Mouse (Mus musculus) testis, adult 2 months (tissue): Measurements from ENCODE around the gene Pip5k1c. TPM values are rescaled to one million over a fixed set of nuclear protein-coding genes. Genes with fewer than 3 reads are reported as not detected.

Experiments
- H3K27ac ChIP-seq: fragments of 200-500 bp; 2 replicates; pipeline ENCODE4 v1.5.1; 2012; ENCODE audit warnings: low read depth, low read length; ENCODE audit not compliant: control insufficient read depth, insufficient read depth
- H3K27me3 ChIP-seq: fragments of 200-500 bp; 2 replicates; pipeline ENCODE4 v1.6.1; 2012; ENCODE audit warnings: mild to moderate bottlenecking, low read length, moderate library complexity; ENCODE audit not compliant: control insufficient read depth, insufficient read depth
- H3K36me3 ChIP-seq: fragments of 200-500 bp; 2 replicates; pipeline ENCODE4 v1.6.1; 2012; ENCODE audit warnings: mild to moderate bottlenecking, low read length; ENCODE audit not compliant: control insufficient read depth, insufficient read depth
- H3K4me1 ChIP-seq: fragments of 200-500 bp; 2 replicates; pipeline ENCODE4 v1.6.1; 2012; ENCODE audit warnings: low read length; ENCODE audit not compliant: control insufficient read depth, insufficient read depth
- H3K4me3 ChIP-seq: fragments of 200-500 bp; 2 replicates; pipeline ENCODE4 v1.5.1; 2012; ENCODE audit warnings: low read depth, mild to moderate bottlenecking, low read length, moderate library complexity, mixed read lengths; ENCODE audit not compliant: control insufficient read depth
- CTCF ChIP-seq: fragments of 200-500 bp; IDR thresholded peaks from 2 replicates; pipeline ENCODE4 v1.5.1; 2012; ENCODE audit warnings: low read depth, mild to moderate bottlenecking, inconsistent platforms, low read length, moderate library complexity; ENCODE audit not compliant: control insufficient read depth, insufficient read depth, insufficient replicate concordance
- POLR2A ChIP-seq: fragments of 200-500 bp; IDR thresholded peaks from 2 replicates; pipeline ENCODE4 v1.6.1; 2012; ENCODE audit warnings: low read depth, mild to moderate bottlenecking, inconsistent platforms, low read length, moderate library complexity; ENCODE audit not compliant: control insufficient read depth
- polyA plus RNA-seq: library from polyadenylated mRNA; depleted of rRNA; stranded (reverse); fragments of >200 nt; gene quantifications from 2 replicates; pipeline ENCODE4 v1.2.3, GENCODE M21; 2012

Pip5k1c gene
- polyA plus RNA-seq, 1 experiment: 10.1 TPM

DNA sequence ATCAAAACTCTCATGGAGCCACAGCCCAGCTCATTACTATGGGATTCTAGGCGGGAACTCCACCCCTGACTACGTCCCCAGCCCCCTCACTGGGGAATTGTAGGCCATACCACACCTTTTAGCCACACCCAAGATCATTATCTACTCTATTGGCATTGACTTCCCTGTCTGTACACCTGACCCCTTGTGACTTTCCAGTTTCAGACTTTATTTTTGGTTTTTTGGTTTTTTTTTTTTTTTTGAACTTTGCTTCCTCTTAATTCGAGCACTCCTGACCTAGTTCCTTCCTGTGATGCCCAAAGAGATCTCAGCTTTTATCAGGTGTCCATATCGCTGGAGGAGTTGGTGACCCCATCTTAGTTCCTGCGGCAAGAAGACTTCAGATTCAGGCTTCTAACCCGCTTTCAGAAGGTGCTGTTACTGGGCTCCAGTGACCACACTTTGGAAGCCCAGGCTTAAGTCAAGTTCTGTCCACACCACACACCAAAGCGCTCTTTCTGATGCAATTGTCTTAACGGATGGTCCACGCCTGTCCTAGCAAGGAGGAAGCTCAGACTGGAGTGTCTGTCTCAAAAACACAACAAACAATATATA is 1.2 kb upstream of the Pip5k1c start, which contains the start of gene Tjp3:
Tjp3 (minus strand) TSS at position 71 of the 594 bp plus-strand sequence.
- no peaks in the 10 kb centered on the region for H3K27me3 ChIP-seq
- no peaks in the 10 kb centered on the region for H3K36me3 ChIP-seq
- H3K4me1 ChIP-seq: peaks cover 16% of the 10 kb centered on the region
- no peak within 1 kb of the TSS for H3K27ac ChIP-seq
- no peak for TF ChIP-seq POLR2A
- no peak for TF ChIP-seq CTCF
- peak within 1 kb of the TSS; percentile 90; the same call in 1 of the 2 replicates for H3K4me3 ChIP-seq

DNA sequence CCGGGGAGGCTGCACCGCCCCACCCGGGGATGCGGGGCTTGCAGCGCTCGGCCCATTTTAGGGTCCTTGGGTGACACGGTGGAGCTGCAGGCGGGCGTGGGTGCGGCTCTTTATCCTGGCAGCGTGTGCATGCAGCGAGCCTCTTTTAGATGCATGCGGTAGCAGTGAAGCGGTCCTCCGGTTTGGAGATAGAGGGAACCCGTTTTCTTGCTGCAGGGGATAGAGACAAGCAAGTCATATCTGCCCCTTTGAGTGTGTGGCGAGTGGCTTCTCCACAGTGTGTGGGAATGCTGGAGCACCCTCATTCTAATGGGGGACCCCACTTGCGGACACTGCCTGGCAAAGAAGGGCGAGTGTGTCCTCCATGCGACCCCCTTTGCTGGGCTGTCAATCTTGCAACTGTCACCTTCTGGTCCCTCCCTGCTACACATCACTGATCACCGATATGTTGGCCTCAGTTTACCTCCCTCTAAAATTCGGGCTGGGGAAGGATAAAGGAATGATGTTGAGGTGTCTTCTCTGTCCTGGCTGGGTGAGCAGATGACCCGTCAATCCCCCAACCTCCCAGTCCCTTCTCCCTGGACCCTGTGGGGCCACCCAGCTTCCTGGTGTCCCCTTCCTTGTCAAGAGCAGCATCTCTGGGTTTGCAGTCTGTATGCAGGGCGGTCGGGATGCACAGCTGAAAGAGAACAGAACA is 719 bp downstream of the Pip5k1c start:
- no peaks in the 10 kb centered on the region for H3K36me3 ChIP-seq
- TF ChIP-seq CTCF: no peak
- no peak for TF ChIP-seq POLR2A
- peak overlapping the region; percentile 3; the same call in 1 of the 2 replicates for H3K27ac ChIP-seq
- H3K27me3 ChIP-seq: no peaks in the 10 kb centered on the region
- peak overlapping the region; percentile 90 for H3K4me3 ChIP-seq
- peaks cover 16% of the 10 kb centered on the region for H3K4me1 ChIP-seq

DNA sequence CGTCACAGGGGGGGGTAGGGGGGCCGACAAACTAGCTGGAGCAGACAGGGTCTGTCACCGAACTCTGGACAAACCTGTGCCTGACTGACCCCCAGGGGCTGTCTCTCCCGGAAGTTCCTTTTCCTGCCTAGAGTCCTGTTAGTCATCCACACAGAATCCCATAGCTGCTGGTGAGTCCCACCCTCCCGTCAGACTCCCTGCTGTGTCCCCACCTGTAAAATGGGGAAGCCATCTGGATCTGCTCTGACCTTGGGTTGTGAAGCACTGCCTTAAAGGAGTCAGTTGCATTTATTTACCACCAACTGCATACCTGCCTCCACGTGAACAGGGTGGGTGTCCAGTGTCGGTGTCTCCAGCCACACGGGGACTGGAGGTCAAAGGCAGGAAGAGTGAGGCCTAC is 1.7 kb downstream of the Pip5k1c start:
- no peak overlapping the region for H3K27ac ChIP-seq
- TF ChIP-seq CTCF (no peak), POLR2A (no peak)
- peaks cover 16% of the 10 kb centered on the region for H3K4me1 ChIP-seq
- no peaks in the 10 kb centered on the region for H3K27me3 ChIP-seq
- H3K36me3 ChIP-seq: no peaks in the 10 kb centered on the region
- no peak overlapping the region for H3K4me3 ChIP-seq

DNA sequence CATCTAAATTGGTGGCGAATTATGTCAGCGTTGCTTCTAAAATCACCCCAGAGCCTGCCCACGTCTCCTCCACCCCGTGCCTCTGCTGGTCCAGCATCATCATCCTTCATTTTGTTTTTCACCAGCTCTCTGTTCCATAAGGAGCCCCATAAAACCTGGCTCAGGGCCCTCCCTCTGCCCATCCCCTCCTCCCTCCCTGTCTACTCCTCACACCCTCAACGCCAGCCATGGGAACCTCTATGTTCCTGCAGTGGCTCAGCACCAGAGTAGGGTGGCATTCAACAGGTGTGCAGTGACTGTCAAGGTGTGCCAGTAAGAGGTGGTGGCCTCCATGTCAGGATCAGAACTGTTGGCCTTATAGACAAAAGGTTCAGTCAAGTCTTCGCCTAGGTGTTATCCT is 2.4 kb downstream of the Pip5k1c start:
- Histone ChIP-seq H3K27ac (no peak overlapping the region), H3K27me3 (no peaks in the 10 kb centered on the region), H3K36me3 (no peaks in the 10 kb centered on the region), H3K4me1 (peaks cover 16% of the 10 kb centered on the region), H3K4me3 (no peak overlapping the region)
- TF ChIP-seq CTCF (no peak), POLR2A (no peak)

DNA sequence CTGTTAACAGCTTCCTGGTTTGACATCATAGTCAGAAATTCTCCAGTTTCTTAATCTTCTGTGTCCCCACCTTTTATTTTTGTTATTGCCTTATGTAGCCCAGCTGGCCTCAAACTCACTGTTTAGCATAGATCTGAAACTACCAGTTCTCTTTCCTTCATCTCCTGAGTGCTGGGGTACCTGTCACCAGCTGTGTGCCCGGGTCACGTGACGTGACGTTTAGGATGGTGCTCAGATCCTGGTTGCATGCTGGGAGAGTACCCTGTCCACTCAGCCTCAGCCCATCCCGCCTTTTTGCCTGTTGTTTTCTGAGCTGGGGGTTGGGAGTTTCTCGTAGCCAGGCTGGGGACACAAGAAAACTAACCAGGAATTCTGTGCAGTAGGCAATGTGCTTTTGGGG is 4.5 kb downstream of the Pip5k1c start:
- H3K27me3 ChIP-seq: no peaks in the 10 kb centered on the region
- H3K4me1 ChIP-seq: peaks cover 15% of the 10 kb centered on the region
- no peaks in the 10 kb centered on the region for H3K36me3 ChIP-seq
- TF ChIP-seq POLR2A (no peak), CTCF (no peak)
- H3K4me3 ChIP-seq: no peak overlapping the region
- no peak overlapping the region; the same call in 1 of the 2 replicates for H3K27ac ChIP-seq

DNA sequence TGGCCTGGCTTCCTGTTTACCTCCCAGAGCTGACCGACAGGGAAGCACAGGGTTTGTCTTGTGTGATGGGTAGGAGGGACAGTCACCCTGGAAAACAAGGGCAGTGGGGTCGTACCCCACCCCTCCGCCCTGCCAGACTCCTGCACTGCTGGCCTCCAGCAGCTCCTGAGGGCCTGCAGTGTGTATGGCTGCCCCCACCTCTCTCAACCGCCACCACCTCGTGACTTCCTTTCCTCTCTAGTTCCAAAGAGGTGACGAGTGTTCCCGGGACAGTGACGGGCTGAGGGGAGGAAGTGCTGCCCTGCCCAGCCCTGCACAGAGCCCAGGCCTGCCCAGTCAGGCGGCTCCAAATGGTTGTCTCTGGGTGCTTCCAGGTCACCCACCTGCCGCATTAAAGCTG is 5.1 kb downstream of the Pip5k1c start:
- H3K36me3 ChIP-seq: no peaks in the 10 kb centered on the region
- H3K27me3 ChIP-seq: no peaks in the 10 kb centered on the region
- H3K4me3 ChIP-seq: no peak overlapping the region
- peak overlapping the region; percentile 45 for H3K27ac ChIP-seq
- TF ChIP-seq POLR2A (no peak), CTCF (no peak)
- H3K4me1 ChIP-seq: peaks cover 12% of the 10 kb centered on the region

DNA sequence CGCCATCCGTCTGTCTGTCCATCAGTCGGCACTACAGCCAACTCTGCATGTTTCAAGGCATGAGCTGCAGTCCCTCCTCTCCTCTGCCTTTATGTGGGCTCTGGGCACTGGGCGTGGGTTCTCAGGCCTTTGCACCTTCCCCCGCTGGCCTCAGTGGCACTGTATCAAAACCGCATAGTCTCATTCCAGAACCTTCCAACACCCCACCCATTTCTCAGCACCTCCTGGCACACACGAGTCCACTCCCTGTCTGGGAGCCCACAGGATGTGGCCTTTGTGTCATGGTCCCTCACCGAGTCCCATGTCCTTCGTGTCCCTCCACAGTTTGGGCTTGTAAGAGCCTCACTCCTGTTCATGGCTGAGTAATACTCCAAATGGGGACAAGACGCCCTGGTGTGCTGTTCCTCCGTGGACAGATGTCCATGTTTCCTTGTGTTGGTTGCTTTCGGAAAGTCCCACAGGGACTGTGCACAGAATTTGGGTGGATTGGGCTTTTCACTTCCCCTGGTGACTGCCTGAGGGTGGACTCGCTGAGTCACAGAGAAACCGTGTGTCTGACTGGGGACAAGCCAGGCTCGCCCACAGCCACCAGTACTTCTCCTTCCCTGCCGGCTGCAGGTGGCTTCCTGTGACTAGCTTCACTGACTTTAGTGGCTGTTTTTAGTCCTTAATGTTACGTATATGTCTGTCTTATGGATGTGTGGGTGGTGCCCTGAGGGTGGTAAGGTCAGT is 5.8 kb downstream of the Pip5k1c start:
- H3K36me3 ChIP-seq: no peaks in the 10 kb centered on the region

More for the DNA sequence above, 5.8 kb downstream of the Pip5k1c start:
- no peaks in the 10 kb centered on the region for H3K27me3 ChIP-seq
- H3K27ac ChIP-seq: no peak overlapping the region
- peaks cover 8% of the 10 kb centered on the region for H3K4me1 ChIP-seq
- TF ChIP-seq POLR2A: no peak
- no peak for TF ChIP-seq CTCF
- H3K4me3 ChIP-seq: no peak overlapping the region
